Mouse (Mus musculus) embryonic fibroblast, embryonic 13.5 days (primary cell): Measurements from ENCODE around the gene Ipo7.

ENCODE experiments used
- CTCF ChIP-seq: IDR thresholded peaks from 2 replicates; pipeline ENCODE4 v1.5.1; 2011; ENCODE audit warnings: mild to moderate bottlenecking, control low read depth, low read length, moderate library complexity, borderline replicate concordance; ENCODE audit not compliant: insufficient read depth
- POLR2A ChIP-seq: IDR thresholded peaks from 2 replicates; pipeline ENCODE4 v1.6.1; 2011; ENCODE audit warnings: low read depth, mild to moderate bottlenecking, control low read depth, low read length, moderate library complexity

GRCm38 (mm10) chr7:110060106-110060668 is 42.1 kb downstream of the Ipo7 start:
- TF ChIP-seq CTCF (no peak), POLR2A (0 out of 2 replicates have a peak, but pooled peaks have one; percentile 26)
